Comparison of ENCODE assay signal across 9 mouse cellular contexts in the genomic region with DNA sequence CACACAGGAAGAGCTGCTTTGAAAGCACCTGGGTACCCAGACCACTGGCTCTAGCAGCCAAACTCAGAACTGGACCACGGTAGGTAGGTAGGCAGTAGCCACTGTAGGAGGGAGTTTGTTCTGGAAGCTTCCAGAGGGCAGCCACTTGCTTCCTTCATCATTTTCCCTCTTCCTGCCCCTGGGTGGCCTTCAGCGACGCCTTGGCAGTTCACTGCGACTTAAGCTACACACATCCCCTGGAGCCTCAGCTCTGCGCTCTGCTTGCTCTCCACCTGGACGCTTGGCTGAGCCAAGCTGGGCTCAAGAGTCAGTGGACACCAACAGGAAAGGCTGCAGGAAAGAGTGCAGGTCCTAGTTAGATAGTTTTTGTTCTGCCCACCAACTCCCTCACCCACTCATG. TPM values are rescaled to one million over a fixed set of nuclear protein-coding genes. Genes with fewer than 3 reads are reported as not detected.
DNase-seq lines count a peak whose midpoint lies in the region; ATAC-seq and TF ChIP-seq lines count a peak whose summit lies in the region.
"Had no signal": no experiment of that assay in that cellular context is flagged by ENCODE, and none has a peak within 500 bp of the region (broad histone marks: within the 10 kb centered on the region; RNA-seq: fewer than 3 reads in every experiment).

No protein-coding gene starts in this region.

- H3K9me3 ChIP-seq in heart, embryonic 13.5 days = no peaks in the 10 kb centered on the region
- H3K9me3 ChIP-seq in ES-Bruce4 (replicated peaks; ENCODE audit: control insufficient read depth, insufficient read depth, low read length, poor library complexity, severe bottlenecking) = no peaks in the 10 kb centered on the region
- H3K9me3 ChIP-seq in forebrain, embryonic 14.5 days (replicated peaks; ENCODE audit: control insufficient read depth, low read length) = no peaks in the 10 kb centered on the region
- no peaks in the 10 kb centered on the region for H3K9me3 ChIP-seq in midbrain, embryonic 10.5 days (replicated peaks)

- no peak for TF ChIP-seq POLR2A in heart, adult 2 months (IDR thresholded peaks at IDR 0.05; ENCODE audit: insufficient read depth, low read depth, low read length)
- TF ChIP-seq POLR2A in ES-Bruce4 (IDR thresholded peaks at IDR 0.05; ENCODE audit: insufficient read depth, low read length) = no peak

- H3K79me2 ChIP-seq in heart, adult 2 months (replicated peaks; ENCODE audit: control insufficient read depth, insufficient read depth, low read length) = no peaks in the 10 kb centered on the region

- peak overlapping the region; percentile 83 for H3K9ac ChIP-seq in heart, embryonic 13.5 days
- H3K9ac ChIP-seq in heart, adult 2 months (ENCODE audit: low read depth, low read length) = no peak overlapping the region
- no peak overlapping the region for H3K9ac ChIP-seq in ES-Bruce4 (ENCODE audit: low read depth, poor library complexity, severe bottlenecking)
- H3K9ac ChIP-seq in forebrain, embryonic 14.5 days (ENCODE audit: low read length) = peak overlapping the region; percentile 87

- peak overlapping the region; percentile 99 for H3K4me2 ChIP-seq in heart, embryonic 13.5 days
- peak overlapping the region; percentile 97 for H3K4me2 ChIP-seq in forebrain, embryonic 14.5 days (ENCODE audit: low read length)

- intact Hi-C loops in heart, adult 2 months (cut with DNase I) = no loop called here
- intact Hi-C loops in left cerebral cortex, postnatal 4 days (cut with DNase I) = loop anchor here (5.0 kb wide), 2 partner anchors 36 to 71 kb away; a partner anchor contains a TSS

- peaks cover 94% of the 10 kb centered on the region for H3K4me1 ChIP-seq in heart, embryonic 13.5 days
- H3K4me1 ChIP-seq in heart, adult 2 months (ENCODE audit: control insufficient read depth, insufficient read depth, low read length) = peaks cover 21% of the 10 kb centered on the region
- H3K4me1 ChIP-seq in ES-Bruce4 (ENCODE audit: control insufficient read depth, insufficient read depth, low read length) = peaks cover 10% of the 10 kb centered on the region
- peaks cover 52% of the 10 kb centered on the region for H3K4me1 ChIP-seq in forebrain, embryonic 14.5 days (ENCODE audit: control insufficient read depth, insufficient read depth, low read length)
- H3K4me1 ChIP-seq in midbrain, embryonic 10.5 days = peaks cover 91% of the 10 kb centered on the region

- no peaks in the 10 kb centered on the region for H3K27me3 ChIP-seq in heart, embryonic 13.5 days (replicated peaks)
- no peaks in the 10 kb centered on the region for H3K27me3 ChIP-seq in heart, adult 2 months (ENCODE audit: control insufficient read depth, insufficient read depth, low read length)
- no peaks in the 10 kb centered on the region for H3K27me3 ChIP-seq in ES-Bruce4 (ENCODE audit: control insufficient read depth, insufficient read depth, low read length, poor library complexity, severe bottlenecking)
- no peaks in the 10 kb centered on the region for H3K27me3 ChIP-seq in forebrain, embryonic 14.5 days (replicated peaks; ENCODE audit: control insufficient read depth, insufficient read depth, low read length)
- peaks cover 23% of the 10 kb centered on the region for H3K27me3 ChIP-seq in midbrain, embryonic 10.5 days (ENCODE audit: low read depth, poor library complexity, severe bottlenecking)

- ATAC-seq in heart, embryonic 13.5 days (ENCODE audit: extremely low read depth, insufficient number of reproducible peaks, low FRiP score, low TSS enrichment) = no peak
- ATAC-seq in forebrain, embryonic 14.5 days = no peak
- no peak for ATAC-seq in erythroid progenitor cell, adult 5-6 weeks (replicated peaks; ENCODE audit: low FRiP score, poor library complexity, severe bottlenecking)

- no peak for TF ChIP-seq CTCF in heart, adult 2 months (IDR thresholded peaks at IDR 0.05)
- no peak for TF ChIP-seq CTCF in ES-Bruce4 (IDR thresholded peaks at IDR 0.05; ENCODE audit: low read depth, low read length)

- TF ChIP-seq EP300 in heart, adult 2 months (IDR thresholded peaks at IDR 0.05; ENCODE audit: insufficient read depth, low read depth, low read length) = no peak
- TF ChIP-seq EP300 in ES-Bruce4 (IDR thresholded peaks at IDR 0.05; ENCODE audit: insufficient read depth, low read depth, low read length) = no peak

- no peaks in the 10 kb centered on the region; the same call in 1 of the 2 replicates for H3K36me3 ChIP-seq in heart, embryonic 13.5 days
- H3K36me3 ChIP-seq in heart, adult 2 months (ENCODE audit: control insufficient read depth, insufficient read depth, low read length) = no peaks in the 10 kb centered on the region
- H3K36me3 ChIP-seq in ES-Bruce4 (ENCODE audit: control insufficient read depth, insufficient read depth, low read length, poor library complexity, severe bottlenecking) = no peaks in the 10 kb centered on the region
- H3K36me3 ChIP-seq in forebrain, embryonic 14.5 days (ENCODE audit: control insufficient read depth, insufficient read depth, low read length) = 0 out of 2 replicates have a peak, but pooled peaks cover 3% of the 10 kb centered on the region
- peaks cover 23% of the 10 kb centered on the region for H3K36me3 ChIP-seq in midbrain, embryonic 10.5 days

- 61% methylated on average over 6 of the region's 6 CpGs for WGBS in heart, embryonic 13.5 days
- 54% methylated on average over 6 of the region's 6 CpGs for WGBS in heart, adult 2 months
- 48% methylated on average over 6 of the region's 6 CpGs for WGBS in forebrain, embryonic 14.5 days
- WGBS in midbrain, embryonic 10.5 days = 58% methylated on average over 6 of the region's 6 CpGs

- peak overlapping the region; percentile 99 for H3K27ac ChIP-seq in heart, embryonic 13.5 days (replicated peaks)
- H3K27ac ChIP-seq in heart, adult 2 months = no peak overlapping the region
- 0 out of 2 replicates have a peak overlapping the region, but pooled peaks have one; percentile 3 for H3K27ac ChIP-seq in ES-Bruce4 (ENCODE audit: insufficient read depth, low read length)
- peak overlapping the region; percentile 100 for H3K27ac ChIP-seq in forebrain, embryonic 14.5 days (ENCODE audit: low read depth, low read length)
- H3K27ac ChIP-seq in midbrain, embryonic 10.5 days (replicated peaks) = peak overlapping the region; percentile 90; the same call in 1 of the 2 replicates

- 0 out of 2 replicates have a peak overlapping the region, but pooled peaks have one; percentile 68 for H3K4me3 ChIP-seq in heart, embryonic 13.5 days
- no peak overlapping the region for H3K4me3 ChIP-seq in heart, adult 2 months
- H3K4me3 ChIP-seq in ES-Bruce4 (ENCODE audit: low read depth, low read length) = no peak overlapping the region
- peak overlapping the region; percentile 68 for H3K4me3 ChIP-seq in forebrain, embryonic 14.5 days (ENCODE audit: low read depth, low read length)
- H3K4me3 ChIP-seq in midbrain, embryonic 10.5 days = peak overlapping the region; percentile 79; the same call in 1 of the 2 replicates

- no peak for DNase-seq in heart, adult 2 months
- DNase-seq in forebrain, embryonic 14.5 days (ENCODE audit: low spot score) = no peak
- no peak for DNase-seq in midbrain, embryonic 10.5 days (ENCODE audit: low spot score)
- DNase-seq in gastrocnemius, postnatal 25 days = no peak
- no peak for DNase-seq in left cerebral cortex, postnatal 4 days
- DNase-seq: adrenal gland, postnatal 36 days had no signal

RNA-seq across cellular contexts. Expression of a gene that starts 44.4 kb away (rescaled TPM):
- polyA plus RNA-seq in heart, embryonic 13.5 days (2015; fragmentation: Nextera tagmentation; extraction: Ambion mirVana) = 34.4 and 41.8 TPM in 2 replicates
- 10 to 100 TPM; 25.3 to 35.4 TPM for total RNA-seq in heart, adult 2 months (2021)
- polyA plus RNA-seq in heart, adult 2 months (2012; rRNA removed) = 42.6 and 54.0 TPM in 2 replicates
- polyA plus RNA-seq in ES-Bruce4 (2011; ENCODE audit: insufficient read depth, insufficient read length, low read depth, missing spikeins) = 60.5 and 68.6 TPM in 2 replicates
- 42.6 and 44.3 TPM in 2 replicates for polyA plus RNA-seq in forebrain, embryonic 14.5 days (2014; fragmentation: Nextera tagmentation; extraction: Ambion mirVana)
- polyA plus RNA-seq in midbrain, embryonic 10.5 days (2016; fragmentation: Nextera tagmentation; extraction: Ambion mirVana) = 47.0 and 51.0 TPM in 2 replicates
- 6.3 and 10.8 TPM in 2 replicates for total RNA-seq in erythroid progenitor cell, adult 5-6 weeks (2015; ENCODE audit: low replicate concordance)
- 10.7 and 34.9 TPM in 2 replicates for total RNA-seq in erythroid progenitor cell, adult 5-6 weeks (2017; ENCODE audit: low replicate concordance)
- total RNA-seq in gastrocnemius, postnatal 25 days (2021) = 10 to 100 TPM; 16.8 to 20.0 TPM
- 10 to 100 TPM; 60.3 to 67.5 TPM for total RNA-seq in left cerebral cortex, postnatal 4 days (2021)

Comparison
In these comparisons a context has a peak if more than half of its experiments do, and no peak if none do; other contexts are left out.
1. H3K4me3 ChIP-seq: peak in heart, embryonic 13.5 days (single experiment), forebrain, embryonic 14.5 days (single experiment) and midbrain, embryonic 10.5 days (single experiment); none in heart, adult 2 months (single experiment) and ES-Bruce4 (single experiment).
2. H3K9ac ChIP-seq: peak in heart, embryonic 13.5 days (single experiment) and forebrain, embryonic 14.5 days (single experiment); none in heart, adult 2 months (single experiment) and ES-Bruce4 (single experiment).